Mouse (Mus musculus) lung, postnatal 0 days (tissue): ENCODE measurements around the gene Kcne3. TPM values are rescaled to one million over a fixed set of nuclear protein-coding genes. Genes with fewer than 3 reads are reported as not detected.
A peak's percentile ranks its signal among the peaks of the same experiment; 100 is the strongest.

Experiments
- ATAC-seq: fragments of 200-750 bp; cut with Nextera tagmentation; 2 replicates; pipeline ENCODE4 v1.8.0; 2017; ENCODE audit warnings: moderate library complexity
- DNase-seq: peaks from one replicate; pipeline ENCODE4 v3.0.0-alpha.2; 2016; ENCODE audit warnings: low spot score
- H3K27ac ChIP-seq: fragments of 300-500 bp; sonication (generic); 2 replicates; pipeline ENCODE4 v1.5.1; 2014; ENCODE audit warnings: antibody characterized with exemption, mild to moderate bottlenecking, low read length, mixed read lengths
- H3K27me3 ChIP-seq: fragments of 300-500 bp; sonication (generic); replicated peaks from 2 replicates; pipeline ENCODE4 v1.6.1; 2014; ENCODE audit warnings: low read length, mixed read lengths; ENCODE audit not compliant: insufficient read depth
- H3K36me3 ChIP-seq: fragments of 300-500 bp; sonication (generic); 2 replicates; pipeline ENCODE4 v1.6.1; 2014; ENCODE audit warnings: low read length, mixed read lengths; ENCODE audit not compliant: insufficient read depth
- H3K4me1 ChIP-seq: fragments of 300-500 bp; sonication (generic); 2 replicates; pipeline ENCODE4 v1.6.1; 2014; ENCODE audit warnings: antibody characterized with exemption, low read depth, low read length, mixed read lengths; ENCODE audit not compliant: insufficient read depth
- H3K4me2 ChIP-seq: fragments of 300-500 bp; sonication (generic); replicated peaks from 2 replicates; pipeline ENCODE4 v1.6.1; 2014; ENCODE audit warnings: low read depth, mild to moderate bottlenecking, low read length, moderate library complexity, mixed read lengths
- H3K4me3 ChIP-seq: fragments of 300-500 bp; sonication (generic); 2 replicates; pipeline ENCODE4 v1.5.1; 2014; ENCODE audit warnings: low read depth, low read length
- H3K9ac ChIP-seq: fragments of 300-500 bp; sonication (generic); replicated peaks from 2 replicates; pipeline ENCODE4 v1.6.1; 2014; ENCODE audit warnings: low read depth, mild to moderate bottlenecking
- H3K9me3 ChIP-seq: fragments of 300-500 bp; sonication (generic); 2 replicates; pipeline ENCODE4 v1.6.1; 2016; ENCODE audit warnings: low read length, mixed read lengths
- CTCF ChIP-seq: IDR thresholded peaks from 2 replicates; pipeline ENCODE4 v1.5.1; 2016; ENCODE audit warnings: antibody characterized with exemption, mild to moderate bottlenecking
- EP300 ChIP-seq: IDR thresholded peaks from 2 replicates; pipeline ENCODE4 v1.6.1; 2016; ENCODE audit warnings: antibody characterized with exemption, mild to moderate bottlenecking, control low read depth
- WGBS: fragments of 180-500 bp; shearing (Covaris S2); extraction: QIAGEN DNeasy Blood & Tissue Kit; methylation state at CpG from one replicate; pipeline ENCODE4 v1.1.7; 2014; 5-methylcytosine and 5-hydroxymethylcytosine counted together
- polyA plus RNA-seq: library from polyadenylated mRNA; unstranded; fragments of >200 nt; fragmentation: Nextera tagmentation; extraction: Ambion mirVana; gene quantifications from 2 replicates; pipeline ENCODE4 v1.2.1, GENCODE M21; 2015

Kcne3 gene
- polyA plus RNA-seq, 1 experiment from 2014 or later = 4.9 TPM

DNA sequence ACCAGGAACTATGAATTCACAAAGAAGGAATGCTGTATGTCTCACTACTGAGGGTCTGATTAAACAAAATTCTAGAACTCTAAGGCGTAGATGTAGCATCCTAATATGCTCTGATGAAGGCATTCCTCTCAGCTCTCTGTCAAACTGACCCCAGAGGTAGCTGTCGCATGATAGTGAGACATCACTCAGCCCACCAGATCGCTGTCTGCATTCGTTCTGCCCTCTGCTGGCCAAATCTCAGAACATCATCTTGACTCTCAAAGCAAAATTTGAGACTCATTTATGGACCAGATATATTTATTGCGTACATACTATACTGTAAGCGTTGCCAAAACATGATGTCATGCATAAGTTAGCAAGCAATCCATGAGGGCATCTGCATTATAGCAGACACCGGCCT lies 11.3 kb downstream of the Kcne3 start:
- Histone ChIP-seq H3K36me3 (no peaks in the 10 kb centered on the region), H3K27ac (no peak overlapping the region), H3K4me3 (no peak overlapping the region), H3K4me1 (no peaks in the 10 kb centered on the region), H3K27me3 (no peaks in the 10 kb centered on the region), H3K4me2 (no peak overlapping the region), H3K9me3 (no peaks in the 10 kb centered on the region), H3K9ac (no peak overlapping the region)
- WGBS = 16% methylated on average over 7 of the region's 7 CpGs
- no peak for TF ChIP-seq EP300
- TF ChIP-seq CTCF = peak; percentile 86
- DNase-seq (peak; percentile 42), ATAC-seq (no peak)

DNA sequence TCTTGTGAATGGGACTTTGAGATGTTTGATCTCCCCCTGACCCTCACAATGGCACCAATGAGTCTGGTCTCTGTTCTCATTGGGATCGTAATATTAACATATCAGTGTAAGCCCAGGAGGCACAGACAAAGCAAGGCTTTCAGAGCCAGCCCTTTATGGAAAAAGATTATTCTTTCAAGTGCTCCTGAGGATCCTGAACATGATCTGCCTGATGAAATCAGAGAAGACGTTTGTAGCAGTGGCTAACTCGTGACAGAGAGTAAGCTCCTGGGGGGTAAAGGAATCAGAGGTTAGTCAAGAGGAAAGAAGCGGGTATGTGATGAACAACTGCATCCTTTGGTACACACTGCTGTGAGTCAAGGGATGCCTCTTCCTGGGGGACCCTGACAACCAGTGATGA lies 13.9 kb downstream of the Kcne3 start:
- 47% methylated on average over 4 of the region's 4 CpGs for WGBS

DNA sequence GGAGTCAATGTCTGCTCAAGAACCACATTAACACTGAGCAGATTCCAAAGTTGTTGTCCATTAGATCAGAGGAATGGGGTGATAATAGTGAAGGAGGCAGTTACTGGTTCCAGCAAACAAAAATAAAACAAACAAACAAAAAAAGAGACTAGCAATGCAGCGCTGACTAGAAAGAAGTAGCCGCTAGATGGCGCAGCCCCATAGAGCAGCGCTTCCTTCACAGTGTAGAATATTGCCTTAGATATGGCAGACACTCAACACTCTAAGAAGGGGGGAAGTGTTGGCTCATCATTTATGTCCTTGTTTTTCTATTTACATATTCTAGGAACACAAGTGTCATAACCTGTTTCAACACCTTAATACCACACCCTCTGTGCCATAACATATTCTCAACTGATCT lies 14.5 kb downstream of the Kcne3 start:
- DNase-seq (peak; percentile 84), ATAC-seq (peak; percentile 67)
- no peaks in the 10 kb centered on the region for H3K36me3 ChIP-seq
- no peaks in the 10 kb centered on the region for H3K4me1 ChIP-seq
- H3K9me3 ChIP-seq = no peaks in the 10 kb centered on the region
- H3K27me3 ChIP-seq = no peaks in the 10 kb centered on the region
- 3% methylated on average over 4 of the region's 4 CpGs for WGBS
- no peak overlapping the region for H3K4me3 ChIP-seq
- no peak overlapping the region for H3K27ac ChIP-seq
- H3K4me2 ChIP-seq = no peak overlapping the region
- no peak overlapping the region for H3K9ac ChIP-seq
- TF ChIP-seq CTCF = peak; percentile 88
- no peak for TF ChIP-seq EP300

More for the DNA sequence above, 13.9 kb downstream of the Kcne3 start:
- DNase-seq = no peak
- Histone ChIP-seq H3K27ac (no peak overlapping the region), H3K4me3 (no peak overlapping the region), H3K9ac (no peak overlapping the region), H3K4me2 (no peak overlapping the region), H3K9me3 (no peaks in the 10 kb centered on the region), H3K4me1 (no peaks in the 10 kb centered on the region), H3K27me3 (no peaks in the 10 kb centered on the region), H3K36me3 (no peaks in the 10 kb centered on the region)
- no peak for TF ChIP-seq EP300
- TF ChIP-seq CTCF = no peak
- ATAC-seq = no peak

- Histone ChIP-seq H3K4me1 (no peaks in the 10 kb centered on the region), H3K9ac (no peak overlapping the region), H3K36me3 (no peaks in the 10 kb centered on the region), H3K4me3 (no peak overlapping the region), H3K27me3 (no peaks in the 10 kb centered on the region), H3K27ac (no peak overlapping the region), H3K9me3 (no peaks in the 10 kb centered on the region), H3K4me2 (no peak overlapping the region)
- WGBS = 77% methylated on average over 3 of the region's 3 CpGs
- no peak for TF ChIP-seq CTCF
- no peak for TF ChIP-seq EP300
- no peak for DNase-seq
- ATAC-seq = no peak
Measured at GRCm38 (mm10) chr7:100201191-100201590, 24.9 kb downstream of the Kcne3 start.

GRCm38 (mm10) chr7:100203616-100204015 lies 27.3 kb downstream of the Kcne3 start:
- WGBS = 55% methylated on average over 3 of the region's 3 CpGs
- no peaks in the 10 kb centered on the region for H3K36me3 ChIP-seq
- H3K9ac ChIP-seq = no peak overlapping the region
- no peak overlapping the region for H3K4me2 ChIP-seq
- TF ChIP-seq EP300 = no peak
- TF ChIP-seq CTCF = no peak
- no peaks in the 10 kb centered on the region for H3K27me3 ChIP-seq
- H3K27ac ChIP-seq = no peak overlapping the region
- no peak for ATAC-seq
- no peaks in the 10 kb centered on the region for H3K9me3 ChIP-seq
- H3K4me3 ChIP-seq = no peak overlapping the region
- no peak for DNase-seq
- no peaks in the 10 kb centered on the region for H3K4me1 ChIP-seq

- no peak overlapping the region for H3K9ac ChIP-seq
- H3K4me2 ChIP-seq = no peak overlapping the region
- ATAC-seq (no peak), DNase-seq (no peak)
- TF ChIP-seq EP300 = no peak
- no peak for TF ChIP-seq CTCF
- no peak overlapping the region for H3K27ac ChIP-seq
- no peak overlapping the region for H3K4me3 ChIP-seq
- no peaks in the 10 kb centered on the region for H3K27me3 ChIP-seq
- H3K9me3 ChIP-seq = no peaks in the 10 kb centered on the region
- WGBS = 75% methylated on average over 6 of the region's 6 CpGs
- no peaks in the 10 kb centered on the region for H3K36me3 ChIP-seq
- H3K4me1 ChIP-seq = no peaks in the 10 kb centered on the region
Measured at GRCm38 (mm10) chr7:100204871-100205270, 28.6 kb downstream of the Kcne3 start.

GRCm38 (mm10) chr7:100206144-100206543 lies 29.8 kb downstream of the Kcne3 start:
- H3K27me3 ChIP-seq = no peaks in the 10 kb centered on the region
- no peaks in the 10 kb centered on the region for H3K9me3 ChIP-seq
- H3K4me2 ChIP-seq = no peak overlapping the region
- H3K4me1 ChIP-seq = no peaks in the 10 kb centered on the region
- H3K4me3 ChIP-seq = no peak overlapping the region
- no peak overlapping the region for H3K27ac ChIP-seq
- H3K9ac ChIP-seq = no peak overlapping the region
- no peaks in the 10 kb centered on the region for H3K36me3 ChIP-seq
- 84% methylated on average over 2 of the region's 2 CpGs for WGBS
- ATAC-seq (no peak), DNase-seq (no peak)
- TF ChIP-seq EP300 (no peak), CTCF (no peak)
